Mouse (Mus musculus): Measurements from ENCODE around the gene Fxyd2.

Fxyd2 gene

DNA sequence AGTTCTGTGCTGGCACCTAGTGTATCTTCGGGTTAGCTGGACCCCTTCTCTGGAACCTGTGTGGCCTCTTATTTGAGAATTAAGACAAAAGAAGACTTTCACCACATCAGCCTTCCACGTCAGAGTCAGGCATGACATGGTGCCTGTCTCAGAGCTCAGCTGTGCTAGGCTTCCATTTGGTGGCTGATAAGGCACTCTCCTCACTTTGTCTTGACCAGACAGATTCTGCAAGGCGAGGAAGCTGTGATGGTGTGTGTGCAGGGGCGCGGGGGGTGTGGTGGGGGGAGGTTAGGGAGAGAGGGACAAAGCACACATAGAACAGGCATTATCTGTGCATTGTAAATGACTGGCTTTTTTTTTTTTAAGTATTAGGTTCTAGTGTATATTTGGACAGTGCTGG lies 29.9 kb downstream of the Fxyd2 start:
- DNase-seq (ENCODE audit: low spot score), result no peak

- DNase-seq (ENCODE audit: low spot score), result no peak
Measured at GRCm38 (mm10) chr9:45429951-45430697, 30.7 kb downstream of the Fxyd2 start.

DNA sequence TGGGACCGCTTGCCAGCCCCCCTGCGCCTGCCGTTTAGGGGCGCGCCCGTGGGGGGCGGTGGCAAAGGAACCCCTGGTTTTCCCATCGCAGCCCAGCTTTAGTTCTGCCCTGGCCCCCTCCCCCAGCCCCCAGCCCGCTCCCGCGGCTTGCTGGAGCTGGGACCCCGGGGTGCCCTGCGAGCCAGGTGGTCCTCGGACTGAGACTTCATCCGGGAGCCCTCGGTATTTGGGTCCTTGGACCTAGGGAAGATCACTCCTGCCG lies 31.2 kb downstream of the Fxyd2 start:
- DNase-seq (ENCODE audit: low spot score), result no peak

GRCm38 (mm10) chr9:45431150-45431549 lies 31.7 kb downstream of the Fxyd2 start:
- no peak for DNase-seq (ENCODE audit: low spot score)

- DNase-seq (ENCODE audit: low spot score), result no peak
Measured at GRCm38 (mm10) chr9:45432639-45433038, 33.2 kb downstream of the Fxyd2 start.

- no peak for DNase-seq (ENCODE audit: low spot score)
Measured at GRCm38 (mm10) chr9:45433119-45433518, 33.6 kb downstream of the Fxyd2 start.

GRCm38 (mm10) chr9:45434171-45434570 lies 34.7 kb downstream of the Fxyd2 start:
- DNase-seq (ENCODE audit: low spot score), result no peak

GRCm38 (mm10) chr9:45439025-45439424 lies 39.6 kb downstream of the Fxyd2 start:
- no peak for DNase-seq (ENCODE audit: low spot score)

- no peak for DNase-seq (ENCODE audit: low spot score)
Measured at GRCm38 (mm10) chr9:45440083-45440784, 40.8 kb downstream of the Fxyd2 start.

DNA sequence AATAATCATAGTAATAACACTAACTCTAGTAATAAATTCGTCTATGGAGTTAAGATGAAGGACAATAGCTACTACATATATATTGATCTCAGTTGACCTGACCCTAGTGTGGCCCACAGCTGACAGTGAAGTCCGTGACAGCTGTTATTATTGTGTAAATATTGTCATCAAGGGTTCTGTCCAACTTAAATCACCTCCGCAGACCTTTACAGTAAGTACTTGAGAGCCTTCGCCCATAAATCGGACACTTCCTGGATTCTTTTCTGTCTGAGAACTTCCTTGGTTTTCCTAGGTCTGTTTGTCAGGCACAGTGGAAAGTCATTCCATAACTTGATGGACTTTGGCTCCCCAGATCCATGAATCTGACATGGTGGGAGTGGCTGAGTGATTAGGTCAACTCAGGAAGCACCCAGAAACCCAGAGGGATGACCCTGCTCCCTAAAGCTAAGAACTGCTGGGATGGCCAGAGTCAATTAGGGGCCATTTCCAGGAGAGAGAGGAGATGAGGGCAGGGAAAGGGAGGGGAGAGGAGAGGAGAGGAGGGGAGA lies 44.9 kb downstream of the Fxyd2 start:
- DNase-seq (ENCODE audit: low spot score), result no peak

DNA sequence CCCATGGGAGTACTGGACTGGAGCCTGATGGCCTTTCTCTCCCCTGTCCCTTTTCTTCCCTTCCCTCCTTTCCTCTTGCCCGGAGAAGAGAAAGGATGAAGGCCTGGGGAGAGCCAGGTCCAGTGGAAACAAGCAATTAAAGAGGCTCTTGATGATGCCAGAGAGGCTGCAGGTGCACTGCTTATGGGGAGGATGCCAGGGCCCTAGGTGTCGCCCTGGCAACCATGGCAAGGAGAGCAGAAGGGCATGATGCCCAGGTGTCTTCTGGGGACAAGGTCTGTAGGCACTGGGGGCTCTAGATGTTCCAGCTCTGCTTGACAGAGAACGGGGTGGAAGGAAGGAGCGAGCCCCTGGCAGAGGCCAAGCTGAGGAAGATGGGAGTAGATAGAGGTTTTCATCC lies 50.2 kb downstream of the Fxyd2 start:
- DNase-seq (ENCODE audit: low spot score), result no peak

DNA sequence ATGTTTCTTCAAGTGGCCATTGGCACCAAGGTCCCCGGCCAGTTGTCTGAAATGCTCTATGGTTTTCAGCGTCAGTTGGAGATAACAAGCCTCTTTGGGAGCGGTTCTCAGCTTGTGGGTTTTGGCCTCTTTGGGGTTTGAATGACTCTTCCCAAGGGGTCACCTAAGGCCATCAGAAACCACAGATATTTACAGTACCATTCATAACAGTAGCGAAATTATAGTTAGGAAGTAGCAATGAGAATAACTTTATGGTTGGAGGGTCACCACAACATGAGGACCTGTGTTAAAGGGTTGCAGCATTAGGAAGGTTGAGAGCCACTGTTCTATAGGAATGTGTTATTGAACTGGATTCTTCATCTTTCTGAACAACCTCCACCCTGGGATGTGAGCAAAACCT lies 51.9 kb downstream of the Fxyd2 start:
- DNase-seq (ENCODE audit: low spot score), result no peak

GRCm38 (mm10) chr9:45454032-45454431 lies 54.6 kb downstream of the Fxyd2 start:
- DNase-seq (ENCODE audit: low spot score), result no peak

GRCm38 (mm10) chr9:45454889-45455610 lies 55.6 kb downstream of the Fxyd2 start:
- no peak for DNase-seq (ENCODE audit: low spot score)

- DNase-seq (ENCODE audit: low spot score), result no peak
Measured at GRCm38 (mm10) chr9:45457200-45457599, 57.7 kb downstream of the Fxyd2 start.

- DNase-seq (ENCODE audit: low spot score), result no peak
Measured at GRCm38 (mm10) chr9:45458363-45458762, 58.9 kb downstream of the Fxyd2 start.

Data from spleen, adult 12 weeks (tissue).